Mouse (Mus musculus): ENCODE measurements around the gene Phf14. TPM values are rescaled to one million over a fixed set of nuclear protein-coding genes. Genes with fewer than 3 reads are reported as not detected.

The Phf14 gene
- total RNA-seq (2023): 69.5 TPM

GRCm38 (mm10) chr6:11907269-11908032 lies at the start of gene Phf14, which contains the start of gene Ndufa4:
Gene Phf14 (plus strand): TSS chr6:11907809.
Gene Ndufa4 (minus strand): TSS chr6:11907497.

Other genes starting within 250 kb of the Phf14 start
- gene Ndufa4, start 312 bp upstream of the Phf14 start, total RNA-seq (2023): 127 TPM